Mouse (Mus musculus) stomach, postnatal 0 days (tissue): ENCODE measurements around the gene Prss53. TPM values are rescaled to one million over a fixed set of nuclear protein-coding genes. Genes with fewer than 3 reads are reported as not detected.
A peak's percentile ranks its signal among the peaks of the same experiment; 100 is the strongest.

ENCODE experiments used
- ATAC-seq: fragments of 200-750 bp; cut with Nextera tagmentation; 2 replicates; pipeline ENCODE4 v1.8.0; 2017; ENCODE audit not compliant: low FRiP score, low TSS enrichment
- DNase-seq: peaks from one replicate; pipeline ENCODE4 v3.0.0-alpha.2; 2016; ENCODE audit warnings: low spot score
- H3K27ac ChIP-seq: fragments of 300-500 bp; sonication (generic); replicated peaks from 2 replicates; pipeline ENCODE4 v1.5.1; 2014; ENCODE audit warnings: mild to moderate bottlenecking, control low read depth
- H3K27me3 ChIP-seq: fragments of 300-500 bp; sonication (generic); 2 replicates; pipeline ENCODE4 v1.6.1; 2014; ENCODE audit warnings: low read length; ENCODE audit not compliant: control insufficient read depth, insufficient read depth
- H3K36me3 ChIP-seq: fragments of 300-500 bp; sonication (generic); 2 replicates; pipeline ENCODE4 v1.6.1; 2014; ENCODE audit warnings: low read length, mixed read lengths; ENCODE audit not compliant: control insufficient read depth, insufficient read depth
- H3K4me1 ChIP-seq: fragments of 300-500 bp; sonication (generic); replicated peaks from 2 replicates; pipeline ENCODE4 v1.6.1; 2014; ENCODE audit warnings: antibody characterized with exemption; ENCODE audit not compliant: control insufficient read depth, insufficient read depth
- H3K4me2 ChIP-seq: fragments of 300-500 bp; sonication (generic); replicated peaks from 2 replicates; pipeline ENCODE4 v1.6.1; 2014; ENCODE audit warnings: low read depth, mild to moderate bottlenecking, control low read depth, moderate library complexity
- H3K4me3 ChIP-seq: fragments of 300-500 bp; sonication (generic); 2 replicates; pipeline ENCODE4 v1.5.1; 2014; ENCODE audit warnings: low read depth, low read length, control low read depth
- H3K9ac ChIP-seq: fragments of 300-500 bp; sonication (generic); 2 replicates; pipeline ENCODE4 v1.6.1; 2014; ENCODE audit warnings: mild to moderate bottlenecking, low read length, control low read depth, mixed read lengths
- H3K9me3 ChIP-seq: fragments of 300-500 bp; sonication (generic); 2 replicates; pipeline ENCODE4 v1.6.1; 2016; ENCODE audit warnings: low read length; ENCODE audit not compliant: control insufficient read depth
- CTCF ChIP-seq: IDR thresholded peaks from 2 replicates; pipeline ENCODE4 v1.5.1; 2016; ENCODE audit warnings: antibody characterized with exemption, low read depth, mild to moderate bottlenecking, moderate library complexity
- EP300 ChIP-seq: optimal IDR thresholded peaks from 2 replicates; pipeline ENCODE3; 2016; ENCODE audit warnings: antibody characterized with exemption
- WGBS: fragments of 180-500 bp; shearing (Covaris S2); extraction: QIAGEN DNeasy Blood & Tissue Kit; methylation state at CpG from one replicate; pipeline ENCODE4 v1.1.7; 2014; 5-methylcytosine and 5-hydroxymethylcytosine counted together
- polyA plus RNA-seq: library from polyadenylated mRNA; unstranded; fragments of >200 nt; fragmentation: Nextera tagmentation; extraction: Ambion mirVana; gene quantifications from 2 replicates; pipeline ENCODE4 v1.2.1, GENCODE M21; 2015

Prss53 gene
- polyA plus RNA-seq, 1 experiment from 2014 or later, result 0.23 TPM

GRCm38 (mm10) chr7:127876467-127877348 lies 14.1 kb downstream of the Prss53 start, which contains the start of gene Zfp668:
TSS of gene Zfp668 (minus strand) at chr7:127876828.
- WGBS, result 0% methylated on average over 60 of the region's 60 CpGs

GRCm38 (mm10) chr7:127876041-127876466 lies 14.7 kb downstream of the Prss53 start, which contains the start of gene Zfp646:
TSS of gene Zfp646 (plus strand) at chr7:127876221.
- H3K4me3 ChIP-seq, result peak within 1 kb of the TSS; percentile 97
- peak within 1 kb of the TSS; percentile 68 for H3K4me2 ChIP-seq
- 0 out of 2 replicates have a peak, but pooled peaks cover 3% of the 10 kb centered on the region for H3K4me1 ChIP-seq
- no peaks in the 10 kb centered on the region for H3K9me3 ChIP-seq
- WGBS, result under 1% methylated on average over 40 of the region's 41 CpGs
- H3K9ac ChIP-seq, result peak within 1 kb of the TSS; percentile 94
- DNase-seq, result peak; percentile 93
- peak; percentile 89 for ATAC-seq
- H3K27ac ChIP-seq, result peak within 1 kb of the TSS; percentile 97
- no peaks in the 10 kb centered on the region for H3K27me3 ChIP-seq
- H3K36me3 ChIP-seq, result peaks cover 22% of the 10 kb centered on the region
- no peak for TF ChIP-seq CTCF
- TF ChIP-seq EP300, result no peak

More at GRCm38 (mm10) chr7:127876467-127877348, 14.1 kb downstream of the Prss53 start, which contains the start of gene Zfp668:
- DNase-seq, result peak; percentile 92
- H3K9me3 ChIP-seq, result no peaks in the 10 kb centered on the region
- peak within 1 kb of the TSS; percentile 68 for H3K4me2 ChIP-seq
- 0 out of 2 replicates have a peak, but pooled peaks cover 3% of the 10 kb centered on the region for H3K4me1 ChIP-seq
- H3K27me3 ChIP-seq, result no peaks in the 10 kb centered on the region
- H3K9ac ChIP-seq, result peak within 1 kb of the TSS; percentile 94
- peak; percentile 79 for ATAC-seq
- peaks cover 28% of the 10 kb centered on the region for H3K36me3 ChIP-seq
- peak within 1 kb of the TSS; percentile 97 for H3K27ac ChIP-seq
- peak within 1 kb of the TSS; percentile 97 for H3K4me3 ChIP-seq
- TF ChIP-seq EP300 (peak; percentile 67), CTCF (no peak; the same call in 1 of the 2 replicates)

- H3K27ac ChIP-seq, result peak overlapping the region; percentile 97
- no peak for TF ChIP-seq CTCF
- no peak for TF ChIP-seq EP300
- peak overlapping the region; percentile 97 for H3K4me3 ChIP-seq
- ATAC-seq (peak; percentile 90), DNase-seq (peak; percentile 95)
- peaks cover 18% of the 10 kb centered on the region for H3K36me3 ChIP-seq
- peak overlapping the region; percentile 68 for H3K4me2 ChIP-seq
- no peaks in the 10 kb centered on the region for H3K27me3 ChIP-seq
- peak overlapping the region; percentile 94 for H3K9ac ChIP-seq
- 1% methylated on average over 37 of the region's 43 CpGs for WGBS
- H3K9me3 ChIP-seq, result no peaks in the 10 kb centered on the region
- H3K4me1 ChIP-seq, result 0 out of 2 replicates have a peak, but pooled peaks cover 3% of the 10 kb centered on the region
Measured at GRCm38 (mm10) chr7:127875627-127876001, 15.2 kb downstream of the Prss53 start.

- Histone ChIP-seq H3K9me3 (no peaks in the 10 kb centered on the region), H3K4me3 (peak overlapping the region; percentile 97), H3K9ac (peak overlapping the region; percentile 94), H3K27me3 (no peaks in the 10 kb centered on the region), H3K4me1 (0 out of 2 replicates have a peak, but pooled peaks cover 3% of the 10 kb centered on the region), H3K36me3 (peaks cover 16% of the 10 kb centered on the region), H3K4me2 (peak overlapping the region; percentile 68), H3K27ac (peak overlapping the region; percentile 97)
- ATAC-seq, result no peak
- no peak for DNase-seq
- WGBS, result 3% methylated on average over 20 of the region's 20 CpGs
- TF ChIP-seq CTCF, result no peak
- TF ChIP-seq EP300, result no peak
Measured at GRCm38 (mm10) chr7:127874812-127875626, 15.8 kb downstream of the Prss53 start.

GRCm38 (mm10) chr7:127870136-127870821 lies 20.5 kb downstream of the Prss53 start:
- Histone ChIP-seq H3K4me3 (no peak overlapping the region), H3K36me3 (peaks cover 5% of the 10 kb centered on the region), H3K9me3 (no peaks in the 10 kb centered on the region), H3K4me2 (no peak overlapping the region), H3K4me1 (0 out of 2 replicates have a peak, but pooled peaks cover 3% of the 10 kb centered on the region), H3K27me3 (no peaks in the 10 kb centered on the region), H3K9ac (no peak overlapping the region), H3K27ac (no peak overlapping the region)
- TF ChIP-seq EP300 (no peak), CTCF (peak; percentile 62)
- ATAC-seq, result no peak
- 75% methylated on average over 5 of the region's 5 CpGs for WGBS
- DNase-seq, result no peak
